Mouse (Mus musculus): ENCODE data around the gene Slc7a1. TPM values are rescaled to one million over a fixed set of nuclear protein-coding genes. Genes with fewer than 3 reads are reported as not detected.

Gene Slc7a1
- polyA plus RNA-seq, 1 experiment from 2014 or later: 23.0 TPM

GRCm38 (mm10) chr5:148292862-148293261 lies 106.8 kb downstream of the Slc7a1 start:
- H3K27ac ChIP-seq (replicated peaks in 1 of 2; ENCODE audit: control insufficient read depth in 1 of 2, insufficient read depth in 1 of 2, low read depth in 2 of 2, low read length in 2 of 2): no peak overlapping the region
- no peaks in the 10 kb centered on the region for H3K4me1 ChIP-seq (ENCODE audit: control insufficient read depth in 2 of 2, insufficient read depth in 2 of 2, low read length in 2 of 2)
- ATAC-seq (ENCODE audit: insufficient number of reproducible peaks, insufficient read depth, low FRiP score, low read depth): no peak
- H3K9me3 ChIP-seq (ENCODE audit: control insufficient read depth, low read length): no peaks in the 10 kb centered on the region
- H3K9ac ChIP-seq (ENCODE audit: low read length): no peak overlapping the region
- peaks cover 84% of the 10 kb centered on the region for H3K36me3 ChIP-seq (ENCODE audit: control insufficient read depth, insufficient read depth, low read length)
- WGBS: 79% methylated on average over 7 of the region's 7 CpGs
- no peak overlapping the region for H3K4me3 ChIP-seq (ENCODE audit: control insufficient read depth in 1 of 2, insufficient read depth in 1 of 2, low read depth in 1 of 2, low read length in 2 of 2)
- H3K27me3 ChIP-seq (ENCODE audit: control insufficient read depth, insufficient read depth, low read length): no peaks in the 10 kb centered on the region
- H3K4me2 ChIP-seq (ENCODE audit: low read length): no peak overlapping the region

- no peaks in the 10 kb centered on the region for H3K4me1 ChIP-seq (ENCODE audit: control insufficient read depth in 2 of 2, insufficient read depth in 2 of 2, low read length in 2 of 2)
- H3K27ac ChIP-seq (replicated peaks in 1 of 2; ENCODE audit: control insufficient read depth in 1 of 2, insufficient read depth in 1 of 2, low read depth in 2 of 2, low read length in 2 of 2): no peak overlapping the region
- no peaks in the 10 kb centered on the region for H3K27me3 ChIP-seq (ENCODE audit: control insufficient read depth, insufficient read depth, low read length)
- H3K36me3 ChIP-seq (ENCODE audit: control insufficient read depth, insufficient read depth, low read length): peaks cover 70% of the 10 kb centered on the region
- no peak overlapping the region for H3K4me2 ChIP-seq (ENCODE audit: low read length)
- H3K4me3 ChIP-seq (ENCODE audit: control insufficient read depth in 1 of 2, insufficient read depth in 1 of 2, low read depth in 1 of 2, low read length in 2 of 2): no peak overlapping the region
- no peak overlapping the region for H3K9ac ChIP-seq (ENCODE audit: low read length)
- no peaks in the 10 kb centered on the region for H3K9me3 ChIP-seq (ENCODE audit: control insufficient read depth, low read length)
- ATAC-seq (ENCODE audit: insufficient number of reproducible peaks, insufficient read depth, low FRiP score, low read depth): no peak
- 89% methylated on average over 7 of the region's 7 CpGs for WGBS
Observed at GRCm38 (mm10) chr5:148289951-148290350, 109.8 kb downstream of the Slc7a1 start.

- no peak for ATAC-seq (ENCODE audit: insufficient number of reproducible peaks, insufficient read depth, low FRiP score, low read depth)
- 57% methylated on average over 18 of the region's 18 CpGs for WGBS
- Histone ChIP-seq H3K9me3 (ENCODE audit: control insufficient read depth, low read length) (no peaks in the 10 kb centered on the region), H3K9ac (ENCODE audit: low read length) (no peak overlapping the region), H3K4me2 (ENCODE audit: low read length) (no peak overlapping the region), H3K4me3 (ENCODE audit: control insufficient read depth in 1 of 2, insufficient read depth in 1 of 2, low read depth in 1 of 2, low read length in 2 of 2) (no peak overlapping the region), H3K27me3 (ENCODE audit: control insufficient read depth, insufficient read depth, low read length) (no peaks in the 10 kb centered on the region), H3K4me1 (ENCODE audit: control insufficient read depth in 2 of 2, insufficient read depth in 2 of 2, low read length in 2 of 2) (no peaks in the 10 kb centered on the region), H3K27ac (replicated peaks in 1 of 2; ENCODE audit: control insufficient read depth in 1 of 2, insufficient read depth in 1 of 2, low read depth in 2 of 2, low read length in 2 of 2) (no peak overlapping the region), H3K36me3 (ENCODE audit: control insufficient read depth, insufficient read depth, low read length) (peaks cover 66% of the 10 kb centered on the region)
Observed at GRCm38 (mm10) chr5:148288804-148289203, 110.9 kb downstream of the Slc7a1 start.

GRCm38 (mm10) chr5:148287529-148287928 lies 112.2 kb downstream of the Slc7a1 start:
- no peaks in the 10 kb centered on the region for H3K27me3 ChIP-seq (ENCODE audit: control insufficient read depth, insufficient read depth, low read length)
- H3K36me3 ChIP-seq (ENCODE audit: control insufficient read depth, insufficient read depth, low read length): peaks cover 65% of the 10 kb centered on the region
- H3K27ac ChIP-seq (replicated peaks in 1 of 2; ENCODE audit: control insufficient read depth in 1 of 2, insufficient read depth in 1 of 2, low read depth in 2 of 2, low read length in 2 of 2): no peak overlapping the region
- WGBS: 90% methylated on average over 5 of the region's 5 CpGs
- H3K4me2 ChIP-seq (ENCODE audit: low read length): no peak overlapping the region
- H3K9ac ChIP-seq (ENCODE audit: low read length): no peak overlapping the region
- ATAC-seq (ENCODE audit: insufficient number of reproducible peaks, insufficient read depth, low FRiP score, low read depth): no peak
- no peak overlapping the region for H3K4me3 ChIP-seq (ENCODE audit: control insufficient read depth in 1 of 2, insufficient read depth in 1 of 2, low read depth in 1 of 2, low read length in 2 of 2)
- H3K9me3 ChIP-seq (ENCODE audit: control insufficient read depth, low read length): no peaks in the 10 kb centered on the region
- H3K4me1 ChIP-seq (ENCODE audit: control insufficient read depth in 2 of 2, insufficient read depth in 2 of 2, low read length in 2 of 2): 0 out of 4 replicates have a peak, but pooled peaks cover 0 to 4% of the 10 kb centered on the region in 2 experiments

- no peaks in the 10 kb centered on the region for H3K9me3 ChIP-seq (ENCODE audit: control insufficient read depth, low read length)
- ATAC-seq (ENCODE audit: insufficient number of reproducible peaks, insufficient read depth, low FRiP score, low read depth): no peak
- 84% methylated on average over 3 of the region's 3 CpGs for WGBS
- no peak overlapping the region for H3K27ac ChIP-seq (replicated peaks in 1 of 2; ENCODE audit: control insufficient read depth in 1 of 2, insufficient read depth in 1 of 2, low read depth in 2 of 2, low read length in 2 of 2)
- peaks cover 6 to 17% of the 10 kb centered on the region in 2 experiments for H3K4me1 ChIP-seq (ENCODE audit: control insufficient read depth in 2 of 2, insufficient read depth in 2 of 2, low read length in 2 of 2)
- no peak overlapping the region for H3K9ac ChIP-seq (ENCODE audit: low read length)
- no peaks in the 10 kb centered on the region for H3K27me3 ChIP-seq (ENCODE audit: control insufficient read depth, insufficient read depth, low read length)
- no peak overlapping the region for H3K4me3 ChIP-seq (ENCODE audit: control insufficient read depth in 1 of 2, insufficient read depth in 1 of 2, low read depth in 1 of 2, low read length in 2 of 2)
- peaks cover 70% of the 10 kb centered on the region for H3K36me3 ChIP-seq (ENCODE audit: control insufficient read depth, insufficient read depth, low read length)
- no peak overlapping the region for H3K4me2 ChIP-seq (ENCODE audit: low read length)
Observed at GRCm38 (mm10) chr5:148283584-148283983, 116.1 kb downstream of the Slc7a1 start.

GRCm38 (mm10) chr5:148283177-148283576 lies 116.5 kb downstream of the Slc7a1 start:
- H3K27me3 ChIP-seq (ENCODE audit: control insufficient read depth, insufficient read depth, low read length): no peaks in the 10 kb centered on the region
- H3K4me1 ChIP-seq (ENCODE audit: control insufficient read depth in 2 of 2, insufficient read depth in 2 of 2, low read length in 2 of 2): peaks cover 6 to 17% of the 10 kb centered on the region in 2 experiments
- H3K36me3 ChIP-seq (ENCODE audit: control insufficient read depth, insufficient read depth, low read length): peaks cover 73% of the 10 kb centered on the region
- H3K9ac ChIP-seq (ENCODE audit: low read length): no peak overlapping the region
- 82% methylated on average over 2 of the region's 2 CpGs for WGBS
- H3K4me3 ChIP-seq (ENCODE audit: control insufficient read depth in 1 of 2, insufficient read depth in 1 of 2, low read depth in 1 of 2, low read length in 2 of 2): no peak overlapping the region
- H3K27ac ChIP-seq (replicated peaks in 1 of 2; ENCODE audit: control insufficient read depth in 1 of 2, insufficient read depth in 1 of 2, low read depth in 2 of 2, low read length in 2 of 2): no peak overlapping the region
- H3K9me3 ChIP-seq (ENCODE audit: control insufficient read depth, low read length): no peaks in the 10 kb centered on the region
- H3K4me2 ChIP-seq (ENCODE audit: low read length): no peak overlapping the region
- no peak for ATAC-seq (ENCODE audit: insufficient number of reproducible peaks, insufficient read depth, low FRiP score, low read depth)

- H3K27me3 ChIP-seq (ENCODE audit: control insufficient read depth, insufficient read depth, low read length): no peaks in the 10 kb centered on the region
- 94% methylated on average over 5 of the region's 5 CpGs for WGBS
- no peak for ATAC-seq (ENCODE audit: insufficient number of reproducible peaks, insufficient read depth, low FRiP score, low read depth)
- H3K4me1 ChIP-seq (ENCODE audit: control insufficient read depth in 2 of 2, insufficient read depth in 2 of 2, low read length in 2 of 2): peaks cover 6 to 17% of the 10 kb centered on the region in 2 experiments
- H3K9ac ChIP-seq (ENCODE audit: low read length): no peak overlapping the region
- H3K4me3 ChIP-seq (ENCODE audit: control insufficient read depth in 1 of 2, insufficient read depth in 1 of 2, low read depth in 1 of 2, low read length in 2 of 2): no peak overlapping the region
- H3K36me3 ChIP-seq (ENCODE audit: control insufficient read depth, insufficient read depth, low read length): peaks cover 77% of the 10 kb centered on the region
- no peak overlapping the region for H3K27ac ChIP-seq (replicated peaks in 1 of 2; ENCODE audit: control insufficient read depth in 1 of 2, insufficient read depth in 1 of 2, low read depth in 2 of 2, low read length in 2 of 2)
- H3K9me3 ChIP-seq (ENCODE audit: control insufficient read depth, low read length): no peaks in the 10 kb centered on the region
- no peak overlapping the region for H3K4me2 ChIP-seq (ENCODE audit: low read length)
Observed at GRCm38 (mm10) chr5:148282631-148283030, 117.1 kb downstream of the Slc7a1 start.

- no peak overlapping the region for H3K9ac ChIP-seq (ENCODE audit: low read length)
- ATAC-seq (ENCODE audit: insufficient number of reproducible peaks, insufficient read depth, low FRiP score, low read depth): no peak
- no peak overlapping the region for H3K4me2 ChIP-seq (ENCODE audit: low read length)
- H3K36me3 ChIP-seq (ENCODE audit: control insufficient read depth, insufficient read depth, low read length): peaks cover 75% of the 10 kb centered on the region
- H3K9me3 ChIP-seq (ENCODE audit: control insufficient read depth, low read length): no peaks in the 10 kb centered on the region
- no peak overlapping the region for H3K27ac ChIP-seq (replicated peaks in 1 of 2; ENCODE audit: control insufficient read depth in 1 of 2, insufficient read depth in 1 of 2, low read depth in 2 of 2, low read length in 2 of 2)
- H3K4me3 ChIP-seq (ENCODE audit: control insufficient read depth in 1 of 2, insufficient read depth in 1 of 2, low read depth in 1 of 2, low read length in 2 of 2): no peak overlapping the region
- 86% methylated on average over 6 of the region's 6 CpGs for WGBS
- H3K27me3 ChIP-seq (ENCODE audit: control insufficient read depth, insufficient read depth, low read length): no peaks in the 10 kb centered on the region
- H3K4me1 ChIP-seq (ENCODE audit: control insufficient read depth in 2 of 2, insufficient read depth in 2 of 2, low read length in 2 of 2): peaks cover 6 to 17% of the 10 kb centered on the region in 2 experiments
Observed at GRCm38 (mm10) chr5:148282093-148282492, 117.6 kb downstream of the Slc7a1 start.

Data from heart, embryonic 14.5 days (tissue).